Mouse (Mus musculus) erythroblast, embryonic 14.5 days (primary cell): Measurements from ENCODE around the gene Cmc1.

ENCODE experiments used
- GATA1 ChIP-seq: IDR thresholded peaks from 2 replicates; pipeline ENCODE4 v1.6.1; 2012; ENCODE audit warnings: low read length, inconsistent platforms, mixed read lengths
- TAL1 ChIP-seq: IDR thresholded peaks from 3 replicates; pipeline ENCODE4 v1.6.1; 2012; ENCODE audit warnings: low read length, inconsistent platforms, mixed read lengths

DNA sequence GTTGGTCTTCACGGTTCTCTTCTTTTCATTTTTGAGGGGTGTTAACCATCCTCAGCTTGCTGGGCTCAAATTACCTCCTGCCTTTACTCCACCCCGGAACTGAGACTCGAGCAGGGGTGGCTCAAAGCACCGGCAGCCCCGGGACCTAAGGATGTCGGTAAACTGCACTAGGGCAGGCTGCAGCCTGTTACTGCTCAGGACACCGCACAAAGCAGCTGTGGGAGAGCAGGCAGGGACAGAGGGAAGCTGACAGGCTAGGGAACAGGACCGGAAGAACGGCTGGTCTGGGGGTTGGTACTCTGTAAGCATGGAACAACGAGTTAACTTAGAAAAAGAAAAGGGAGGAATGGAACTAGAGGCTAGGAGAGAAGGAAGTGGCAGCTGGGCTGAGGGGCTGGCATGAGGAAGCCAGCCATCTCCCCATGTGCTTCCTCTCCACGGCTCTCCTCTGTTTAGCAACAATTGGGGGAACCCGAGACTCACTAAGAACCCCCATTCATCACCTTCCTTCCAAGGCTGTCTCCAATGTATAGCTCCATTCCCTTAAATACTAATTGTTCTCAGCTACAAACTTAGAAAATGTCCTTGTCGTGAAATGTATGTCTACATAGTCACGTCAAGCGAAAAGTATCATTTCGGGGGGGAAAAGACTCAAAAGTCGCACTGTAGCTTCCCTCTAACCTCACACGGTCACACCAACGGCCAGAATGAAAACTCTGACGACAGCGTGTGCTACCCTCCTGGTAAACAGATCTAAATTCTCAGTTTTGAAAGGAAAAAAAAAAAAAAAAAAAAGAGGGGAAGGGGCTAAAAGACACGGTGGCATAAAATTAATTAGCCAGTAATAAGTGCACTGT lies 67.2 kb downstream of the Cmc1 start:
- TF ChIP-seq GATA1 (no peak), TAL1 (no peak)
